8 mouse cellular contexts compared by ENCODE assay signal in the genomic region with DNA sequence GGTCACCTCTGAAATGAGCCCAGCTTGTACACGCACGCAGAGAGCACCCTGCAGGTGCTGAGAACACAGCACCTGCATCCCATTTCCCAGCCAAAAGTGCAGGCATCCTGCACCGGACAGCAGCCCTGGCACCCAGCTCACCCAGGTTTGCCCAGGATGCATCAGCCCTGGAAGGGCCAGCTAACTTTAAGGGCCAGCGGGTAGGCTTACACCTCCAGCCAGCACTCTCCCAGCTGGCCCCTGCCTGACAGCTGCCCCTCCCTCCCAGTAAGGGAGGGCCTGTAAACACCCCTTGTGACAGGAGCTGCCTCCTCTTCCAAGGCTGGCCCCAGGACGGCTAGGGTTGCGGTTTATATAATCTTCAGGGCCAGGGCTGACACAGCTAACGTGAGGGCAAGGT. TPM values are rescaled to one million over a fixed set of nuclear protein-coding genes. Genes with fewer than 3 reads are reported as not detected.
A peak's percentile ranks its signal among the peaks of the same experiment; 100 is the strongest.
DNase-seq lines count a peak whose midpoint lies in the region; ATAC-seq and TF ChIP-seq lines count a peak whose summit lies in the region.

No protein-coding gene starts in this region.

- no peak overlapping the region for H3K27ac ChIP-seq in forebrain, embryonic 15.5 days (replicated peaks)
- no peak overlapping the region for H3K27ac ChIP-seq in intestine, embryonic 16.5 days (ENCODE audit: low read length)
- no peak overlapping the region for H3K27ac ChIP-seq in stomach, postnatal 0 days (replicated peaks)

- TF ChIP-seq EP300 in stomach, postnatal 0 days (optimal IDR thresholded peaks at IDR 0.05), result no peak

- H3K36me3 ChIP-seq in forebrain, embryonic 15.5 days, result no peaks in the 10 kb centered on the region
- no peaks in the 10 kb centered on the region for H3K36me3 ChIP-seq in intestine, embryonic 16.5 days (ENCODE audit: control insufficient read depth, insufficient read depth, low read length)
- no peaks in the 10 kb centered on the region for H3K36me3 ChIP-seq in stomach, postnatal 0 days (ENCODE audit: control insufficient read depth, insufficient read depth, low read length)

- 46% methylated on average over 7 of the region's 7 CpGs for WGBS in forebrain, embryonic 15.5 days
- WGBS in intestine, embryonic 16.5 days, result 46% methylated on average over 7 of the region's 7 CpGs
- WGBS in stomach, postnatal 0 days, result 50% methylated on average over 7 of the region's 7 CpGs

- H3K4me1 ChIP-seq in forebrain, embryonic 15.5 days, result peaks cover 53% of the 10 kb centered on the region
- H3K4me1 ChIP-seq in intestine, embryonic 16.5 days (ENCODE audit: control insufficient read depth, insufficient read depth, low read length), result peaks cover 29% of the 10 kb centered on the region
- H3K4me1 ChIP-seq in stomach, postnatal 0 days (replicated peaks; ENCODE audit: control insufficient read depth, insufficient read depth), result no peaks in the 10 kb centered on the region; the same call in 1 of the 2 replicates

- H3K4me2 ChIP-seq in forebrain, embryonic 15.5 days (replicated peaks), result peak overlapping the region; percentile 95
- peak overlapping the region; percentile 95 for H3K4me2 ChIP-seq in intestine, embryonic 16.5 days (ENCODE audit: low read depth, low read length)
- peak overlapping the region; percentile 100 for H3K4me2 ChIP-seq in stomach, postnatal 0 days (replicated peaks; ENCODE audit: low read depth)

- intact Hi-C loops in left cerebral cortex, postnatal 4 days (cut with DNase I), result loop anchor here (5.0 kb wide), 1 partner anchor 43 kb away; no protein-coding TSS in a partner anchor
- intact Hi-C loops in left cerebral cortex, postnatal 10 days (cut with DNase I), result loop anchor here (5.0 kb wide), 1 partner anchor 88 kb away; no protein-coding TSS in a partner anchor

- no peak for ATAC-seq in forebrain, embryonic 15.5 days (replicated peaks)
- no peak for ATAC-seq in intestine, embryonic 16.5 days
- ATAC-seq in stomach, postnatal 0 days (ENCODE audit: low FRiP score, low TSS enrichment), result no peak

- no peak for TF ChIP-seq CTCF in stomach, postnatal 0 days (IDR thresholded peaks at IDR 0.05; ENCODE audit: low read depth)

- DNase-seq in left cerebral cortex, postnatal 4 days, result peak; percentile 42
- DNase-seq in left cerebral cortex, postnatal 10 days (ENCODE audit: extremely low spot score in 1 of 2, low spot score in 2 of 2), result no peak
- no peak for DNase-seq in stomach, postnatal 0 days (ENCODE audit: low spot score)
- no peak for DNase-seq in embryo, embryonic 11 days
- no peak for DNase-seq in right cerebral cortex, postnatal 4 days
- no peak for DNase-seq in right cerebral cortex, postnatal 25 days

- H3K4me3 ChIP-seq in forebrain, embryonic 15.5 days, result peak overlapping the region; percentile 99
- peak overlapping the region; percentile 78 for H3K4me3 ChIP-seq in intestine, embryonic 16.5 days (ENCODE audit: low read length)
- H3K4me3 ChIP-seq in stomach, postnatal 0 days (ENCODE audit: low read depth, low read length), result peak overlapping the region; percentile 71; the same call in 1 of the 2 replicates

- H3K9ac ChIP-seq in forebrain, embryonic 15.5 days (replicated peaks), result peak overlapping the region; percentile 98
- H3K9ac ChIP-seq in intestine, embryonic 16.5 days (ENCODE audit: low read depth, low read length), result peak overlapping the region; percentile 29; the same call in 1 of the 2 replicates
- H3K9ac ChIP-seq in stomach, postnatal 0 days (ENCODE audit: low read length), result no peak overlapping the region

- H3K27me3 ChIP-seq in forebrain, embryonic 15.5 days, result no peaks in the 10 kb centered on the region
- H3K27me3 ChIP-seq in intestine, embryonic 16.5 days (replicated peaks; ENCODE audit: control insufficient read depth, insufficient read depth, low read length), result peaks cover 14% of the 10 kb centered on the region
- H3K27me3 ChIP-seq in stomach, postnatal 0 days (ENCODE audit: control insufficient read depth, insufficient read depth, low read length), result no peaks in the 10 kb centered on the region

- no peaks in the 10 kb centered on the region for H3K9me3 ChIP-seq in forebrain, embryonic 15.5 days
- no peaks in the 10 kb centered on the region for H3K9me3 ChIP-seq in intestine, embryonic 16.5 days (ENCODE audit: control insufficient read depth, low read length)
- H3K9me3 ChIP-seq in stomach, postnatal 0 days (ENCODE audit: control insufficient read depth, low read length), result peaks cover 2% of the 10 kb centered on the region; the same call in 1 of the 2 replicates

RNA-seq across cellular contexts. Expression of gene Wnk2, which starts 2.4 kb away (rescaled TPM):
- 100 to 1,000 TPM; 134 to 137 TPM for total RNA-seq in left cerebral cortex, postnatal 4 days (2021)
- total RNA-seq in left cerebral cortex, postnatal 10 days (2021), result 100 to 1,000 TPM; 112 to 116 TPM
- polyA plus RNA-seq in forebrain, embryonic 15.5 days (2015; fragmentation: Nextera tagmentation; extraction: Ambion mirVana), result 21.6 and 21.9 TPM in 2 replicates
- 2.9 and 3.5 TPM in 2 replicates for polyA plus RNA-seq in intestine, embryonic 16.5 days (2015; fragmentation: Nextera tagmentation; extraction: Ambion mirVana)
- polyA plus RNA-seq in stomach, postnatal 0 days (2015; fragmentation: Nextera tagmentation; extraction: Ambion mirVana), result 1.6 and 1.7 TPM in 2 replicates

RNA-seq across cellular contexts. Expression of gene Ninj1, which starts 41.9 kb away (rescaled TPM):
- 10 to 100 TPM; 17.2 to 17.4 TPM for total RNA-seq in left cerebral cortex, postnatal 4 days (2021)
- total RNA-seq in left cerebral cortex, postnatal 10 days (2021), result 10 to 100 TPM; 23.8 to 23.9 TPM
- polyA plus RNA-seq in forebrain, embryonic 15.5 days (2015; fragmentation: Nextera tagmentation; extraction: Ambion mirVana), result 21.1 and 22.0 TPM in 2 replicates
- polyA plus RNA-seq in intestine, embryonic 16.5 days (2015; fragmentation: Nextera tagmentation; extraction: Ambion mirVana), result 60.0 and 63.3 TPM in 2 replicates
- polyA plus RNA-seq in stomach, postnatal 0 days (2015; fragmentation: Nextera tagmentation; extraction: Ambion mirVana), result 76.3 and 83.1 TPM in 2 replicates
